Comparison of ENCODE assay signal across 25 mouse cellular contexts in genomic region chr8:119881301-119881700, GRCm38 (mm10). TPM values are rescaled to one million over a fixed set of nuclear protein-coding genes. Genes with fewer than 3 reads are reported as not detected.
A peak's percentile ranks its signal among the peaks of the same experiment; 100 is the strongest.
DNase-seq lines count a peak whose midpoint lies in the region; ATAC-seq and TF ChIP-seq lines count a peak whose summit lies in the region.
"Had no signal": no experiment of that assay in that cellular context is flagged by ENCODE, and none has a peak within 500 bp of the region (broad histone marks: within the 10 kb centered on the region; RNA-seq: fewer than 3 reads in every experiment).

No protein-coding gene starts in this region.

- H3K9me3 ChIP-seq in kidney, postnatal 0 days (replicated peaks; ENCODE audit: low read length), result no peaks in the 10 kb centered on the region
- H3K9me3 ChIP-seq: embryonic facial prominence, embryonic 12.5 days; embryonic facial prominence, embryonic 15.5 days; hindbrain, embryonic 12.5 days had no signal

- H3K27me3 ChIP-seq in kidney, postnatal 0 days (ENCODE audit: insufficient read depth, low read length), result no peaks in the 10 kb centered on the region

- no peak for ATAC-seq in kidney, postnatal 0 days (replicated peaks; ENCODE audit: low FRiP score, low read depth)
- ATAC-seq: CD4-positive, CD25-positive, alpha-beta regulatory T cell, adult 4 months; forebrain, embryonic 14.5 days; forebrain, postnatal 0 days had no signal

- peak; percentile 29 for DNase-seq in kidney, adult 9 months
- no peak for DNase-seq in kidney, postnatal 25 days
- no peak for DNase-seq in kidney, postnatal 0 days (ENCODE audit: low spot score)
- DNase-seq in kidney, adult 8-10 months, result no peak
- peak; percentile 56 for DNase-seq in lung, postnatal 25 days (ENCODE audit: low spot score)
- no peak for DNase-seq in lung, postnatal 10 days
- DNase-seq: adrenal gland, adult 2 months; adrenal gland, postnatal 14 days; cerebellum, adult 11 months; cerebellum, adult 2 months; cerebellum, adult 9-11 months; cerebellum, postnatal 25 days; forebrain, postnatal 0 days; gastrocnemius, adult 2 months; gastrocnemius, postnatal 14 days; heart, adult 11 months had no signal

- H3K4me3 ChIP-seq in kidney, postnatal 0 days (replicated peaks; ENCODE audit: low read depth, low read length), result no peak overlapping the region
- H3K4me3 ChIP-seq: embryonic facial prominence, embryonic 12.5 days; embryonic facial prominence, embryonic 15.5 days; gastrocnemius, adult 2 months; hindbrain, embryonic 12.5 days had no signal

- TF ChIP-seq CTCF in kidney, postnatal 0 days (IDR thresholded peaks at IDR 0.05; ENCODE audit: low read depth), result no peak

- H3K27ac ChIP-seq in kidney, postnatal 0 days, result peak overlapping the region; percentile 60
- H3K27ac ChIP-seq: embryonic facial prominence, embryonic 12.5 days; embryonic facial prominence, embryonic 15.5 days; gastrocnemius, adult 2 months; hindbrain, embryonic 12.5 days had no signal

- 65% methylated on average over 6 of the region's 6 CpGs for WGBS in kidney, postnatal 0 days

- no peak overlapping the region for H3K4me2 ChIP-seq in kidney, postnatal 0 days (ENCODE audit: low read length)
- H3K4me2 ChIP-seq: embryonic facial prominence, embryonic 12.5 days; embryonic facial prominence, embryonic 15.5 days; heart, embryonic 11.5 days; hindbrain, embryonic 12.5 days had no signal

- H3K9ac ChIP-seq in kidney, postnatal 0 days (ENCODE audit: low read depth, low read length), result no peak overlapping the region
- H3K9ac ChIP-seq: embryonic facial prominence, embryonic 12.5 days; embryonic facial prominence, embryonic 15.5 days; forebrain, postnatal 0 days; hindbrain, embryonic 12.5 days had no signal

- H3K4me1 ChIP-seq in kidney, postnatal 0 days (replicated peaks; ENCODE audit: insufficient read depth, low read length), result no peaks in the 10 kb centered on the region

- H3K36me3 ChIP-seq in kidney, postnatal 0 days (ENCODE audit: insufficient read depth, low read length), result 0 out of 2 replicates have a peak, but pooled peaks cover 5% of the 10 kb centered on the region

RNA-seq across cellular contexts. Expression of gene Klhl36, which starts 19.2 kb away (rescaled TPM):
- polyA plus RNA-seq in kidney, postnatal 0 days (2015; fragmentation: Nextera tagmentation; extraction: Ambion mirVana), result 22.1 and 22.5 TPM in 2 replicates

RNA-seq across cellular contexts. Expression of gene Usp10, which starts 28.9 kb away (rescaled TPM):
- 93.5 and 97.5 TPM in 2 replicates for polyA plus RNA-seq in kidney, postnatal 0 days (2015; fragmentation: Nextera tagmentation; extraction: Ambion mirVana)

RNA-seq across cellular contexts. Expression of gene Gm20388, which starts 29.3 kb away (rescaled TPM):
- polyA plus RNA-seq in kidney, postnatal 0 days (2015; fragmentation: Nextera tagmentation; extraction: Ambion mirVana), result not detected in 2 replicates
- polyA plus RNA-seq: embryonic facial prominence, embryonic 12.5 days; forebrain, embryonic 11.5 days; forebrain, postnatal 0 days; heart, embryonic 14.5 days; heart, postnatal 0 days; hindbrain, embryonic 12.5 days had no signal

RNA-seq across cellular contexts. Expression of gene Cotl1, which starts 41.0 kb away (rescaled TPM):
- 101 and 117 TPM in 2 replicates for polyA plus RNA-seq in kidney, postnatal 0 days (2015; fragmentation: Nextera tagmentation; extraction: Ambion mirVana)

Comparison
In these comparisons a context has a peak if more than half of its experiments do, and no peak if none do; other contexts are left out.
1. DNase-seq: peak in kidney, adult 9 months (single experiment) and lung, postnatal 25 days (single experiment); none in kidney, postnatal 25 days (0 of 2), kidney, postnatal 0 days (single experiment), kidney, adult 8-10 months (0 of 2) and lung, postnatal 10 days (single experiment).